Mouse (Mus musculus) gonadal fat pad, adult 2 months (tissue): ENCODE results near the gene Hsd17b14. TPM values are rescaled to one million over a fixed set of nuclear protein-coding genes. Genes with fewer than 3 reads are reported as not detected.

ENCODE experiments used
- DNase-seq: peaks from one replicate; pipeline ENCODE4 v3.0.0-alpha.2; 2012; ENCODE audit warnings: low read depth
- polyA plus RNA-seq: library from polyadenylated mRNA; depleted of rRNA; stranded (reverse); fragments of >200 nt; gene quantifications from 2 replicates; pipeline ENCODE4 v1.2.3, GENCODE M21; 2012

The Hsd17b14 gene
- polyA plus RNA-seq, 1 experiment, result 6.3 TPM

- DNase-seq, result no peak
Observed at GRCm38 (mm10) chr7:45567112-45567779, 12.6 kb downstream of the Hsd17b14 start.

GRCm38 (mm10) chr7:45567780-45568516 lies 13.3 kb downstream of the Hsd17b14 start:
- DNase-seq, result peak; percentile 91

- DNase-seq, result no peak
Observed at GRCm38 (mm10) chr7:45568601-45569473, 14.1 kb downstream of the Hsd17b14 start.

- DNase-seq, result no peak
Observed at GRCm38 (mm10) chr7:45570103-45570741, 15.5 kb downstream of the Hsd17b14 start, which contains the start of gene Bcat2. Gene Bcat2, plus strand, starts transcription at chr7:45570153.

GRCm38 (mm10) chr7:45571966-45572365 lies 17.3 kb downstream of the Hsd17b14 start:
- no peak for DNase-seq

- DNase-seq, result no peak
Observed at GRCm38 (mm10) chr7:45573954-45574353, 19.3 kb downstream of the Hsd17b14 start.

- DNase-seq, result no peak
Observed at GRCm38 (mm10) chr7:45574472-45575379, 20.0 kb downstream of the Hsd17b14 start.

GRCm38 (mm10) chr7:45585923-45586322 lies 31.2 kb downstream of the Hsd17b14 start:
- DNase-seq, result peak; percentile 71

- DNase-seq, result no peak
Observed at GRCm38 (mm10) chr7:45587631-45588592, 33.2 kb downstream of the Hsd17b14 start.

GRCm38 (mm10) chr7:45589173-45589572 lies 34.5 kb downstream of the Hsd17b14 start:
- DNase-seq, result peak; percentile 74

- DNase-seq, result no peak
Observed at GRCm38 (mm10) chr7:45589898-45590297, 35.2 kb downstream of the Hsd17b14 start.

- DNase-seq, result no peak
Observed at GRCm38 (mm10) chr7:45590874-45591273, 36.2 kb downstream of the Hsd17b14 start.

- DNase-seq, result no peak
Observed at GRCm38 (mm10) chr7:45591880-45592279, 37.2 kb downstream of the Hsd17b14 start.

- DNase-seq, result no peak
Observed at GRCm38 (mm10) chr7:45593118-45593815, 38.6 kb downstream of the Hsd17b14 start.

- no peak for DNase-seq
Observed at GRCm38 (mm10) chr7:45595176-45595575, 40.5 kb downstream of the Hsd17b14 start.

GRCm38 (mm10) chr7:45596107-45596506 lies 41.4 kb downstream of the Hsd17b14 start:
- DNase-seq, result no peak

GRCm38 (mm10) chr7:45597013-45597412 lies 42.3 kb downstream of the Hsd17b14 start:
- no peak for DNase-seq

- no peak for DNase-seq
Observed at GRCm38 (mm10) chr7:45597527-45597926, 42.8 kb downstream of the Hsd17b14 start.
